Mouse (Mus musculus): ENCODE results near the gene Pgam2. TPM values are rescaled to one million over a fixed set of nuclear protein-coding genes. Genes with fewer than 3 reads are reported as not detected.

Gene Pgam2
- polyA plus RNA-seq, 1 experiment = not detected

DNA sequence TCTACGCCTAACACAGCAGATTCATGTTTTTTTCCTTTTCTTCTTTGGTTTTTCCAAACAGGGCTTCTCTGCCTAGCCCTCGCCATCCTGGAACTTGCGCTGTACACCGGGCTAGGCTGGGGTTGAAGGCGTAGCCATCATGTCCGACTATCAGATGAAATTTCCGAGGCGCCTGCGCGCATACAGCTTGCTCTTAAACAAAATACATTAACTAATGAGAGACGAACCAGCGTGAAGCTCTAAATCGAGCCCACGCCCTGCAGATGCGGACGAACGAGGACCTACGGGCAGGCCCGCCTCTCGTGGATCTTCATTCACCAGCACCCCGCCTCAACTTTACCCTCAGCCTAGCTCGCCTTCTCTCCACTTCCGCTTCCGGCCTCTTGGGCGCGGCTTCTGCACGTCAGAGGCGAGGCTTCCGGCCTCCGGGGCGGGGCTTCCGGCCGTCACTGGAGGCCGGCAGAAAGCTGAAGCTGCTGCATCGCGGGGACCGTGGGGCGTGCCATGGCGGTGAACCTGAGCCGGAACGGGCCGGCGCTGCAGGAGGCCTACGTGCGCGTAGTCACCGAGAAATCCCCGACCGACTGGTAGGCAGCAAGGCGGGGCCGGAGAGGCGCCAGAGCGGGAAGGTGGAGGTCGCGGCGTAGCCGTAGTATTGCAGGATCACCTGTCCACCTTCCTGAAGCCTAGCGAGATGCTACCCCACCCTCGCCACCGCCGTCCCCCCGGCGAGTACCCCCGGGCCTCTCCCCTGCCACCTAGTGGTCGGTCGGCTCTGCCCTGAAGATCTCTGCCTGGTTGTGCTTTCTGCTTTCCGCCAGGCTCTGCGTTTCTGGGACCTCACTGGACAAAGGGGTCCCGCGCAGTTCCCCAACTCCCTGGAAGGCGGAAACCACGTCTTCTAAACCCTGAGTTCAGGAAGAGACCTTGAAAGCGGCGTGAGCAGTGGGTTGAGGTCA is 15.2 kb downstream of the Pgam2 start, which contains the start of gene Dbnl:
TSS of gene Dbnl (plus strand) at position 433 of the 959 bp plus-strand sequence.
- Histone ChIP-seq H3K27me3 (ENCODE audit: control insufficient read depth) (no peaks in the 10 kb centered on the region), H3K36me3 (ENCODE audit: control insufficient read depth) (peaks cover 41% of the 10 kb centered on the region), H3K4me1 (ENCODE audit: control insufficient read depth) (peaks cover 58% of the 10 kb centered on the region), H3K4me3 (replicated peaks) (peak within 1 kb of the TSS; percentile 77), H3K9me3 (ENCODE audit: control insufficient read depth, low read length) (no peaks in the 10 kb centered on the region)
- TF ChIP-seq GATA1 (IDR thresholded peaks at IDR 0.05; ENCODE audit: low read length) = no peak
- no peak for TF ChIP-seq TAL1 (IDR thresholded peaks at IDR 0.05; ENCODE audit: low read length)

DNA sequence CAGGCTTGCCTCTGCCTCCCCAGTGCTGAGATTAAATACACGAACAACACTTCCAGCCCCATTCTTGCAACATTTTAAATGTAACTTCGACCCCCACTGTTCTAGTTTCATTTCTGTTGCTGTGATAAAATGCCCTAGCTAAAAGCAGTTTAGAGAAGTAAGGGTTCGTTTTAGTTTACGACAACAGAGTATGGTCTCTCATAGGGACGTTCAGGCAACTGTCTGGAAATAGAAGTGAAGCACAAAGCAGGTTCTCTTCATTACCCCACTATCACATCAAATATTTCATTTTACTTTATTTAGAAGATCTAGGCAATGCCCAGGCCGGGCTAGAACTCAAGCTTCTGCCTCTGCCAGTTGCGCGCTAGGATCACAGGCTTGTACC is 15.9 kb downstream of the Pgam2 start:
- H3K4me1 ChIP-seq (ENCODE audit: control insufficient read depth) = peaks cover 64% of the 10 kb centered on the region

DNA sequence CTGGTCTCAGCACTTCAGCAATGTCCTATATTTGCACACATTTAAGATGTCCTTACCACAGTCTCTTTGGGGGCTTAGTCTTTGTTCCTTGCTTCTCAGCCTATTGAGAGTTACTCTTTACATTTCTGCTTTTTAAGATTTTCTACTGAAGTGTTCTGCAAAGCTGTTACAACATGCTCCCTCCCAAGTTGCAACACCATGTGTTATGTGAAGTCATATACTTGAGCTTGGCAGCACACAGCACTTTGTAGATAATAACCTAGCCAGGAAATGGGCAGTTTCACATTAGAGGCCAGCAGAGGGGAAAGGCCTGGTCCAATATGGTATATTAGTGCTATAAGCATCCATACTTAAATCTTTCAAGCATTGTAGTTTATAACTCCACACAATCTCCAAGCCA is 17.8 kb downstream of the Pgam2 start:
- Histone ChIP-seq H3K4me1 (ENCODE audit: control insufficient read depth) (peaks cover 80% of the 10 kb centered on the region), H3K36me3 (ENCODE audit: control insufficient read depth) (peaks cover 28% of the 10 kb centered on the region), H3K27me3 (ENCODE audit: control insufficient read depth) (no peaks in the 10 kb centered on the region), H3K9me3 (ENCODE audit: control insufficient read depth, low read length) (no peaks in the 10 kb centered on the region), H3K4me3 (replicated peaks) (no peak overlapping the region)
- no peak for TF ChIP-seq TAL1 (IDR thresholded peaks at IDR 0.05; ENCODE audit: low read length)
- no peak for TF ChIP-seq GATA1 (IDR thresholded peaks at IDR 0.05; ENCODE audit: low read length)

More for the DNA sequence above, 15.9 kb downstream of the Pgam2 start:
- H3K36me3 ChIP-seq (ENCODE audit: control insufficient read depth) = peaks cover 36% of the 10 kb centered on the region
- H3K9me3 ChIP-seq (ENCODE audit: control insufficient read depth, low read length) = no peaks in the 10 kb centered on the region
- no peaks in the 10 kb centered on the region for H3K27me3 ChIP-seq (ENCODE audit: control insufficient read depth)
- peak overlapping the region; percentile 77 for H3K4me3 ChIP-seq (replicated peaks)
- TF ChIP-seq GATA1 (IDR thresholded peaks at IDR 0.05; ENCODE audit: low read length) (no peak), TAL1 (IDR thresholded peaks at IDR 0.05; ENCODE audit: low read length) (no peak)

DNA sequence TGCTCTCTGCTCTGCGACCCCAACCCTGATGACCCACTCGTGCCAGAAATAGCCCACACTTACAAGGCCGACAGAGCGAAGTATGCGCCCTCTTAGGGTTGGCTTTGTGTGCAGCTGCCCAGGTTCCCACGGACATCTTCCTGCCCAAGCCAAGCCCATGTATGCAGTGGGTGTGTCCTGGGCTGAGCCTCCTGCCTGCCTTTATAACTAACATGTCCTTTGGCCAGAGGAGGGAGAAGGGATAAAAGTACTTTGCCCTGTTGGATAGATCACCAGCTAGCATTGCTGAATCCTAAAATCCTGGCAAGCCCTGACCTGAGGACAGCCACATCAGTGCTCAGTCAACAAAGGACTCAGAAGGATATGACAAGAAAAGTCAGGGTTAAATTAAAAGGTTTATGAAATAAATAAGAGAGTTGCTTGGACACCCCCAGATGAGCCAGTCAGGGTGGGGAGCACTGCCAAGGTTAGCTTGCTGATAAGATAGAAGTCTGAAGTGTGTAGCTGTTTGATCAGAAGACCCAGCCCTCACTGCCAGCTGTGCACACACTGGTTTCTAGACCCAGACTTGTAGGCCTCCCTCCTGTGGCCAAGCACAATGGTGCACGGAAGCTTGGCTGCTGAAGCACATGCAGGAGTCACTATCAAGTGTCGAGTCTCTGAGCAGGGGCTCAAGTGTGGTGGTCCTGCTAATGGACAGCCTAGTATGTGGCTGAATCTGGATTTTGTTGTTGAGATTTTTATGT is 21.2 kb downstream of the Pgam2 start:
- H3K4me3 ChIP-seq (replicated peaks) = peak overlapping the region; percentile 9
- H3K9me3 ChIP-seq (ENCODE audit: control insufficient read depth, low read length) = no peaks in the 10 kb centered on the region
- peaks cover 56% of the 10 kb centered on the region for H3K4me1 ChIP-seq (ENCODE audit: control insufficient read depth)
- no peak for TF ChIP-seq GATA1 (IDR thresholded peaks at IDR 0.05; ENCODE audit: low read length)
- no peak for TF ChIP-seq TAL1 (IDR thresholded peaks at IDR 0.05; ENCODE audit: low read length)
- H3K36me3 ChIP-seq (ENCODE audit: control insufficient read depth) = peaks cover 20% of the 10 kb centered on the region
- H3K27me3 ChIP-seq (ENCODE audit: control insufficient read depth) = no peaks in the 10 kb centered on the region

DNA sequence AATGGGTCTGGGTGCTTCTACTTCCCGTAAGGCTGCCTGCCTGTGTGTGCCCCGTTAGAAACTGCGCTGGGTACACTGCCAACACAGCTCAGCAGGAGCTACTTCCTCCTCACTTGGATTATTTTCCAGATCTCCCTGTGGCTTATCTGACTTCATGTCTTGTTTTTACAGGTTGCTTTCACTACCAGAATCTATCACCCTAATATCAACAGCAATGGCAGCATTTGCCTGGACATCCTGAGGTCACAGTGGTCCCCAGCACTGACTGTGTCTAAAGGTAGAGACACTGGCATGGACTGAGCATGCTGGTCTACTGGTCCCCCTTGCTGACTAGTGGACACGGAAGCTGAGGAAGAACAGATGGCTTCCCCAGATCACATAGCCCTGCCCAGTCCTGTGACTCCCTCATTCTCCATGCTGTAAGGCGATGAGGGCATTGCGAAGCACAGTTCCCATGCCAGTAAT is 23.5 kb downstream of the Pgam2 start:
- Histone ChIP-seq H3K4me1 (ENCODE audit: control insufficient read depth) (peaks cover 38% of the 10 kb centered on the region), H3K36me3 (ENCODE audit: control insufficient read depth) (peaks cover 15% of the 10 kb centered on the region)
- TF ChIP-seq GATA1 (IDR thresholded peaks at IDR 0.05; ENCODE audit: low read length) (no peak), TAL1 (IDR thresholded peaks at IDR 0.05; ENCODE audit: low read length) (no peak)

DNA sequence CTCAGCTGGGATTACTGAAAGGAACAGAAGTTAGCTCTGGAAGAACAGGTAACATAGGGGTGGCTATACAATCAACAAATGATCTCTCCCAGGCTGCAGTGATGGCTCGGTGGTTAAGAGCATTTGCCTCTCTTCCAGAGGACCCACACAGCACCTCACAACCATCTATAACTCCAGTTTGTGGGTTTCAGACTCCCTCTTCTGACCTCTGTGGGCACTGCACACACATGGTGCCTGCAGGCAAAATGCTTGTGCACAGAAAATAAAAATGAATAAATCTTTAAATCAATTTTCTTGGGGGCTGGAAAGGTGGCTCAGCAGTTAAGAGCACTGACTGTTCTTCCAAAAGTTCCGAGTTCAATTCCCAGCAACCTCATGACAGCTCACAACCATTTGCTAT is 25.1 kb downstream of the Pgam2 start:
- TF ChIP-seq GATA1 (IDR thresholded peaks at IDR 0.05; ENCODE audit: low read length) = no peak
- TF ChIP-seq TAL1 (IDR thresholded peaks at IDR 0.05; ENCODE audit: low read length) = no peak
- no peaks in the 10 kb centered on the region for H3K27me3 ChIP-seq (ENCODE audit: control insufficient read depth)
- no peaks in the 10 kb centered on the region for H3K9me3 ChIP-seq (ENCODE audit: control insufficient read depth, low read length)

More for the DNA sequence above, 23.5 kb downstream of the Pgam2 start:
- Histone ChIP-seq H3K9me3 (ENCODE audit: control insufficient read depth, low read length) (no peaks in the 10 kb centered on the region), H3K27me3 (ENCODE audit: control insufficient read depth) (no peaks in the 10 kb centered on the region), H3K4me3 (replicated peaks) (no peak overlapping the region)

DNA sequence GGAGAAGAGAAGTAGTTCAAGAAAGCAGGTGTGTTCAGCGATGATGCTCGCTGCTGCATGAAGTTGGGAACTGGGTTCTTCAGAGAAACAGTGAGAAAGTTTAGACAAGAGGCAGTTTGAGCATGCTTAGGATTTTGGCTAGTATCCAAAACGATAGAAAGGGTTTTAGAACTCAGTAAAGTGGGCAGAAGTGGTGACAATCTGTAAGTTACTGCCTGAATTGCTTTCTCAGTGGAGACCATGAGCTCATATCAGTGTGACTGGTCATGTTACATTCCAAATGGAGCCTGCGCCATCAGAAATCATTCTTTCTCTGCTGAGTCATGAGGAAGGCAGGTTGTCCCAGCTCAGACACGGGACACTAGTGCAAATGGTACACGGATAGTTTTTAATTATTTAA is 37.5 kb downstream of the Pgam2 start:
- Histone ChIP-seq H3K27me3 (ENCODE audit: control insufficient read depth) (no peaks in the 10 kb centered on the region), H3K4me1 (ENCODE audit: control insufficient read depth) (peaks cover 26% of the 10 kb centered on the region), H3K9me3 (ENCODE audit: control insufficient read depth, low read length) (peaks cover 5% of the 10 kb centered on the region), H3K4me3 (replicated peaks) (no peak overlapping the region), H3K36me3 (ENCODE audit: control insufficient read depth) (peaks cover 16% of the 10 kb centered on the region)
- no peak for TF ChIP-seq TAL1 (IDR thresholded peaks at IDR 0.05; ENCODE audit: low read length)
- no peak for TF ChIP-seq GATA1 (IDR thresholded peaks at IDR 0.05; ENCODE audit: low read length)

More for the DNA sequence above, 25.1 kb downstream of the Pgam2 start:
- no peak overlapping the region for H3K4me3 ChIP-seq (replicated peaks)
- peaks cover 32% of the 10 kb centered on the region for H3K4me1 ChIP-seq (ENCODE audit: control insufficient read depth)
- H3K36me3 ChIP-seq (ENCODE audit: control insufficient read depth) = peaks cover 12% of the 10 kb centered on the region

DNA sequence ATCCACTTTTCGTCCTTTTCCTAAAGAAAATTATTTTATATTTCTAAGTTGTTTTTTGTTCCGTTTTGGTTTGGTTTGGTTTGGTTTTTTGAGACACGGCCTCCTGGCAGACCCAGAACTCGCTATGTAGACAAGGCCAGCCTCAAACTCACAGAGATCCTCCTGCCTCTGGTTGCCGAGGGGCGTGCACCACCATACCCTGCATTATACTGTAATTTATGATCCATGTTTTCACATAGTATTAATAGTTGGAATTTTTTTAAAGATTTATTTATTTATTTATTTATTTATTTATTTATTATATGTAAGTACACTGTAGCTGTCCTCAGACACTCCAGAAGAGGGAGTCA is 40.9 kb downstream of the Pgam2 start:
- no peaks in the 10 kb centered on the region for H3K9me3 ChIP-seq (ENCODE audit: control insufficient read depth, low read length)
- TF ChIP-seq GATA1 (IDR thresholded peaks at IDR 0.05; ENCODE audit: low read length) (no peak), TAL1 (IDR thresholded peaks at IDR 0.05; ENCODE audit: low read length) (no peak)
- H3K36me3 ChIP-seq (ENCODE audit: control insufficient read depth) = peaks cover 3% of the 10 kb centered on the region
- peak overlapping the region; percentile 78 for H3K4me3 ChIP-seq (replicated peaks)
- peaks cover 31% of the 10 kb centered on the region for H3K4me1 ChIP-seq (ENCODE audit: control insufficient read depth)
- H3K27me3 ChIP-seq (ENCODE audit: control insufficient read depth) = no peaks in the 10 kb centered on the region

All from erythroblast, embryonic 14.5 days (primary cell).